Mouse (Mus musculus) stomach, postnatal 0 days (tissue): ENCODE measurements around the gene Polr2a. TPM values are rescaled to one million over a fixed set of nuclear protein-coding genes. Genes with fewer than 3 reads are reported as not detected.

ENCODE experiments used
- ATAC-seq: fragments of 200-750 bp; cut with Nextera tagmentation; 2 replicates; pipeline ENCODE4 v1.8.0; 2017; ENCODE audit not compliant: low FRiP score, low TSS enrichment
- DNase-seq: peaks from one replicate; pipeline ENCODE4 v3.0.0-alpha.2; 2016; ENCODE audit warnings: low spot score
- H3K27ac ChIP-seq: fragments of 300-500 bp; sonication (generic); replicated peaks from 2 replicates; pipeline ENCODE4 v1.5.1; 2014; ENCODE audit warnings: mild to moderate bottlenecking, control low read depth
- H3K27me3 ChIP-seq: fragments of 300-500 bp; sonication (generic); 2 replicates; pipeline ENCODE4 v1.6.1; 2014; ENCODE audit warnings: low read length; ENCODE audit not compliant: control insufficient read depth, insufficient read depth
- H3K36me3 ChIP-seq: fragments of 300-500 bp; sonication (generic); 2 replicates; pipeline ENCODE4 v1.6.1; 2014; ENCODE audit warnings: low read length, mixed read lengths; ENCODE audit not compliant: control insufficient read depth, insufficient read depth
- H3K4me1 ChIP-seq: fragments of 300-500 bp; sonication (generic); replicated peaks from 2 replicates; pipeline ENCODE4 v1.6.1; 2014; ENCODE audit warnings: antibody characterized with exemption; ENCODE audit not compliant: control insufficient read depth, insufficient read depth
- H3K4me2 ChIP-seq: fragments of 300-500 bp; sonication (generic); replicated peaks from 2 replicates; pipeline ENCODE4 v1.6.1; 2014; ENCODE audit warnings: low read depth, mild to moderate bottlenecking, control low read depth, moderate library complexity
- H3K4me3 ChIP-seq: fragments of 300-500 bp; sonication (generic); 2 replicates; pipeline ENCODE4 v1.5.1; 2014; ENCODE audit warnings: low read depth, low read length, control low read depth
- H3K9ac ChIP-seq: fragments of 300-500 bp; sonication (generic); 2 replicates; pipeline ENCODE4 v1.6.1; 2014; ENCODE audit warnings: mild to moderate bottlenecking, low read length, control low read depth, mixed read lengths
- H3K9me3 ChIP-seq: fragments of 300-500 bp; sonication (generic); 2 replicates; pipeline ENCODE4 v1.6.1; 2016; ENCODE audit warnings: low read length; ENCODE audit not compliant: control insufficient read depth
- CTCF ChIP-seq: IDR thresholded peaks from 2 replicates; pipeline ENCODE4 v1.5.1; 2016; ENCODE audit warnings: antibody characterized with exemption, low read depth, mild to moderate bottlenecking, moderate library complexity
- EP300 ChIP-seq: optimal IDR thresholded peaks from 2 replicates; pipeline ENCODE3; 2016; ENCODE audit warnings: antibody characterized with exemption
- whole genome bisulfite sequencing: fragments of 180-500 bp; shearing (Covaris S2); extraction: QIAGEN DNeasy Blood & Tissue Kit; methylation state at CpG from one replicate; pipeline ENCODE4 v1.1.7; 2014; 5-methylcytosine and 5-hydroxymethylcytosine counted together
- polyA plus RNA-seq: library from polyadenylated mRNA; unstranded; fragments of >200 nt; fragmentation: Nextera tagmentation; extraction: Ambion mirVana; gene quantifications from 2 replicates; pipeline ENCODE4 v1.2.1, GENCODE M21; 2015

Polr2a gene
- polyA plus RNA-seq, 1 experiment from 2014 or later: 7.9 TPM

- ATAC-seq (no peak), DNase-seq (no peak)
- Histone ChIP-seq H3K27ac (peak overlapping the region; percentile 95), H3K27me3 (no peaks in the 10 kb centered on the region), H3K9ac (peak overlapping the region; percentile 95; the same call in 1 of the 2 replicates), H3K36me3 (no peaks in the 10 kb centered on the region), H3K4me3 (peak overlapping the region; percentile 93; the same call in 1 of the 2 replicates), H3K4me1 (peaks cover 4% of the 10 kb centered on the region), H3K9me3 (no peaks in the 10 kb centered on the region), H3K4me2 (peak overlapping the region; percentile 78)
- 43% methylated on average over 4 of the region's 4 CpGs for WGBS
- TF ChIP-seq EP300 (no peak), CTCF (no peak)
These were observed 9.1 kb upstream of the Polr2a start for GRCm38 (mm10) chr11:69767625-69767909.

- Histone ChIP-seq H3K27me3 (no peaks in the 10 kb centered on the region), H3K27ac (peak overlapping the region; percentile 95), H3K4me1 (peaks cover 4% of the 10 kb centered on the region), H3K9ac (peak overlapping the region; percentile 95), H3K4me2 (peak overlapping the region; percentile 78), H3K9me3 (no peaks in the 10 kb centered on the region), H3K36me3 (no peaks in the 10 kb centered on the region), H3K4me3 (peak overlapping the region; percentile 93)
- TF ChIP-seq CTCF (no peak), EP300 (no peak)
- WGBS: 41% methylated on average over 13 of the region's 13 CpGs
- DNase-seq (no peak), ATAC-seq (0 out of 2 replicates have a peak, but pooled peaks have one; percentile 21)
These were observed 8.6 kb upstream of the Polr2a start for GRCm38 (mm10) chr11:69766872-69767624.

GRCm38 (mm10) chr11:69766126-69766609 is 7.7 kb upstream of the Polr2a start:
- Histone ChIP-seq H3K9ac (peak overlapping the region; percentile 95), H3K36me3 (no peaks in the 10 kb centered on the region), H3K4me3 (peak overlapping the region; percentile 93), H3K4me1 (peaks cover 4% of the 10 kb centered on the region), H3K4me2 (peak overlapping the region; percentile 78), H3K27ac (peak overlapping the region; percentile 95), H3K9me3 (no peaks in the 10 kb centered on the region), H3K27me3 (no peaks in the 10 kb centered on the region)
- peak; percentile 82 for DNase-seq
- 0% methylated on average over 34 of the region's 37 CpGs for whole genome bisulfite sequencing
- peak; percentile 77 for ATAC-seq
- no peak for TF ChIP-seq CTCF
- TF ChIP-seq EP300: no peak

DNA sequence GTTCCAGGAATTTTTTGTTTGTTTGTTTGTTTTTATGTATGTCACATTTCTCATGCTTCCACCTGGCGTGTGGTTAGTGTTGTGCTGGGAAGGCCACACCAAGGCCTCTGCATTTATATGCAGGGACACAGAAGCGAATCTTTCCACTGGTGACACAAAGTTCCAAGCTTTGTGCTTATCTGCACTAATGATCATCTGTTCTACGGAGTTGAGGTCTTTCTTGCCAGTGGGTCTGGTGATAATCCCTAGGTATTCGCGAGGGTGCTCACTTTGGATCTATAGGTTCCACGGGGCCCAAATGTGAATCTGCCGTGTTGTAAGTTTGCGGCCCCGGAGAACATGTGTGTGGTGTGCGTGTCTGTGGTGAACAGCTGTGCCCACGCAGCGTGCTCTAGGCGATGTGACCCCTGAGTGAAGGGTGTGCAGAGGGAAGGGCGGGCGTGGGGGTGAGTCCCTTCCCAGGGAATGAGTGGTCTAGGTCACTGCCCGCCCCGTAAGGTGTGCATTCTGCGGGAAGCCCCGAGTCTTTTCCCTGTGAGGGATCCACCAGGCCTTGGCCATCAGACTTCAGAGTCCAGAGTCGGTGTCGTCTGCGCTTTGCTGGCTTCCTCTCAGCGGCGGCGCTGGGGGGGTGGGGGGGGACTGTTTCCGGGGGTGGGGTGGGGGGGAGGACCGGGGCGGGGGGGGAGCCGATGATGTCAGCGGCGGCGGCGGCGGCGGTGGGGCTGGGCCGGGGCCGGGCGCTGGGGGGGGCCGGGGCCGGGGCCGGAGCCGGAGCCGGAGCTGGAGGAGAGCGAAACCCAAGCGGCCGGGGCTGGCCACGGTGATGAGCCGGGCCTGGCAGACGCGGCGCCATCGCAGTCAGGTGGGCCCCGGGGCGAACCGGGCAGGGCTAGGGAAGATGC is 7.0 kb upstream of the Polr2a start, which contains the start of gene Zbtb4:
Zbtb4 (plus strand) TSS at position 692 of the 905 bp plus-strand sequence.
- Histone ChIP-seq H3K27me3 (no peaks in the 10 kb centered on the region), H3K9me3 (no peaks in the 10 kb centered on the region), H3K9ac (peak within 1 kb of the TSS; percentile 95), H3K4me3 (peak within 1 kb of the TSS; percentile 93), H3K27ac (peak within 1 kb of the TSS; percentile 95), H3K4me1 (peaks cover 4% of the 10 kb centered on the region), H3K4me2 (peak within 1 kb of the TSS; percentile 78), H3K36me3 (no peaks in the 10 kb centered on the region)
- WGBS: 16% methylated on average over 40 of the region's 55 CpGs
- ATAC-seq (peak; percentile 67), DNase-seq (peak; percentile 58)
- TF ChIP-seq EP300 (no peak), CTCF (no peak)

- ATAC-seq: no peak
- Histone ChIP-seq H3K4me2 (no peak overlapping the region), H3K27me3 (no peaks in the 10 kb centered on the region), H3K36me3 (no peaks in the 10 kb centered on the region), H3K4me3 (no peak overlapping the region), H3K27ac (no peak overlapping the region), H3K9ac (no peak overlapping the region), H3K4me1 (peaks cover 4% of the 10 kb centered on the region), H3K9me3 (no peaks in the 10 kb centered on the region)
- TF ChIP-seq EP300 (no peak), CTCF (peak; percentile 58)
- DNase-seq: peak; percentile 47
- 77% methylated on average over 7 of the region's 7 CpGs for WGBS
These were observed 5.1 kb upstream of the Polr2a start for GRCm38 (mm10) chr11:69763551-69763950.
